Mouse (Mus musculus) forebrain, postnatal 0 days (tissue): ENCODE results near the gene Prdm16. TPM values are rescaled to one million over a fixed set of nuclear protein-coding genes. Genes with fewer than 3 reads are reported as not detected.
A peak's percentile ranks its signal among the peaks of the same experiment; 100 is the strongest.

Source experiments
- ATAC-seq: fragments of 200-750 bp; cut with Nextera tagmentation; 2 replicates; pipeline ENCODE4 v1.8.0; 2017; ENCODE audit warnings: mild to moderate bottlenecking, moderate library complexity
- DNase-seq: peaks from one replicate; pipeline ENCODE4 v3.0.0-alpha.2; 2015
- H3K27ac ChIP-seq: fragments of 300-500 bp; sonication (generic); 2 replicates; pipeline ENCODE4 v1.5.1; 2014; ENCODE audit warnings: low read depth, mild to moderate bottlenecking, antibody characterized with exemption, low read length, moderate library complexity, mixed read lengths
- H3K27me3 ChIP-seq: fragments of 300-500 bp; sonication (generic); 2 replicates; pipeline ENCODE4 v1.6.1; 2014; ENCODE audit warnings: mild to moderate bottlenecking, low read length, mixed read lengths; ENCODE audit not compliant: insufficient read depth
- H3K36me3 ChIP-seq: fragments of 300-500 bp; sonication (generic); 2 replicates; pipeline ENCODE4 v1.6.1; 2014; ENCODE audit warnings: mild to moderate bottlenecking, moderate library complexity; ENCODE audit not compliant: insufficient read depth
- H3K4me1 ChIP-seq: fragments of 300-500 bp; sonication (generic); 2 replicates; pipeline ENCODE4 v1.6.1; 2014; ENCODE audit warnings: antibody characterized with exemption; ENCODE audit not compliant: insufficient read depth
- H3K4me2 ChIP-seq: fragments of 300-500 bp; sonication (generic); 2 replicates; pipeline ENCODE4 v1.6.1; 2014; ENCODE audit warnings: low read depth, mild to moderate bottlenecking, moderate library complexity
- H3K4me3 ChIP-seq: fragments of 300-500 bp; sonication (generic); 2 replicates; pipeline ENCODE4 v1.5.1; 2014; ENCODE audit warnings: low read depth, low read length, mixed read lengths
- H3K9ac ChIP-seq: fragments of 300-500 bp; sonication (generic); 2 replicates; pipeline ENCODE4 v1.6.1; 2014; ENCODE audit warnings: mild to moderate bottlenecking
- H3K9me3 ChIP-seq: fragments of 300-500 bp; sonication (generic); 2 replicates; pipeline ENCODE4 v1.6.1; 2016; ENCODE audit warnings: low read length
- CTCF ChIP-seq: sonication (generic); IDR thresholded peaks from 2 replicates; pipeline ENCODE4 v1.5.1; 2016; ENCODE audit warnings: antibody characterized with exemption, control low read depth, low read depth
- WGBS: fragments of 180-500 bp; shearing (Covaris S2); extraction: QIAGEN DNeasy Blood & Tissue Kit; methylation state at CpG from one replicate; pipeline ENCODE4 v1.1.7; 2014; 5-methylcytosine and 5-hydroxymethylcytosine counted together
- polyA plus RNA-seq: library from polyadenylated mRNA; unstranded; fragments of >200 nt; fragmentation: Nextera tagmentation; extraction: Ambion mirVana; gene quantifications from 2 replicates; pipeline ENCODE4 v1.2.1, GENCODE M21; 2015
- total RNA-seq: library from RNA; depleted of rRNA; stranded (reverse); fragments of >200 nt; gene quantifications from 2 replicates; pipeline ENCODE4 v1.2.3, GENCODE M21; 2014

Gene Prdm16
- total and polyA plus RNA-seq, 2 experiments from 2014 or later = 10.7 to 16.3 TPM

GRCm38 (mm10) chr4:154517991-154518390, 118.7 kb downstream of the Prdm16 start:
- no peak for DNase-seq
- no peak for ATAC-seq
- 82% methylated on average over 7 of the region's 7 CpGs for WGBS
- H3K4me1 ChIP-seq = no peaks in the 10 kb centered on the region
- no peak for TF ChIP-seq CTCF
- H3K4me2 ChIP-seq = no peak overlapping the region
- no peak overlapping the region for H3K9ac ChIP-seq
- no peaks in the 10 kb centered on the region for H3K36me3 ChIP-seq
- no peaks in the 10 kb centered on the region for H3K9me3 ChIP-seq
- no peak overlapping the region for H3K27ac ChIP-seq
- no peak overlapping the region for H3K4me3 ChIP-seq
- no peaks in the 10 kb centered on the region for H3K27me3 ChIP-seq

GRCm38 (mm10) chr4:154516470-154516869, 120.2 kb downstream of the Prdm16 start:
- Histone ChIP-seq H3K27me3 (no peaks in the 10 kb centered on the region), H3K9me3 (no peaks in the 10 kb centered on the region), H3K4me2 (no peak overlapping the region), H3K27ac (no peak overlapping the region), H3K9ac (no peak overlapping the region), H3K4me3 (no peak overlapping the region), H3K36me3 (no peaks in the 10 kb centered on the region), H3K4me1 (no peaks in the 10 kb centered on the region)
- no peak for TF ChIP-seq CTCF
- DNase-seq = no peak
- ATAC-seq = no peak
- WGBS = 46% methylated on average over 8 of the region's 8 CpGs

GRCm38 (mm10) chr4:154513664-154514063, 123.0 kb downstream of the Prdm16 start:
- no peak for ATAC-seq
- no peak overlapping the region for H3K4me2 ChIP-seq
- H3K9me3 ChIP-seq = no peaks in the 10 kb centered on the region
- no peak overlapping the region for H3K4me3 ChIP-seq
- no peak overlapping the region for H3K9ac ChIP-seq
- H3K27ac ChIP-seq = no peak overlapping the region
- no peaks in the 10 kb centered on the region for H3K4me1 ChIP-seq
- 27% methylated on average over 2 of the region's 2 CpGs for WGBS
- TF ChIP-seq CTCF = no peak
- DNase-seq = no peak
- no peaks in the 10 kb centered on the region for H3K36me3 ChIP-seq
- no peaks in the 10 kb centered on the region for H3K27me3 ChIP-seq

- Histone ChIP-seq H3K27ac (no peak overlapping the region), H3K27me3 (no peaks in the 10 kb centered on the region)
- WGBS = 7% methylated on average over 15 of the region's 15 CpGs
These were observed 124.1 kb downstream of the Prdm16 start for GRCm38 (mm10) chr4:154512518-154513090.

GRCm38 (mm10) chr4:154511767-154512166, 124.9 kb downstream of the Prdm16 start:
- ATAC-seq (no peak), DNase-seq (no peak)
- WGBS = 42% methylated on average over 4 of the region's 4 CpGs
- Histone ChIP-seq H3K4me3 (no peak overlapping the region), H3K4me1 (peaks cover 3% of the 10 kb centered on the region; the same call in 1 of the 2 replicates), H3K4me2 (no peak overlapping the region), H3K9me3 (no peaks in the 10 kb centered on the region), H3K9ac (no peak overlapping the region), H3K36me3 (no peaks in the 10 kb centered on the region), H3K27ac (no peak overlapping the region), H3K27me3 (no peaks in the 10 kb centered on the region)
- TF ChIP-seq CTCF = no peak

More at GRCm38 (mm10) chr4:154512518-154513090, 124.1 kb downstream of the Prdm16 start:
- ATAC-seq = no peak
- no peak for TF ChIP-seq CTCF
- DNase-seq = no peak
- H3K9me3 ChIP-seq = no peaks in the 10 kb centered on the region
- H3K4me2 ChIP-seq = no peak overlapping the region
- no peak overlapping the region for H3K4me3 ChIP-seq
- no peak overlapping the region for H3K9ac ChIP-seq
- H3K4me1 ChIP-seq = no peaks in the 10 kb centered on the region; the same call in 1 of the 2 replicates
- no peaks in the 10 kb centered on the region for H3K36me3 ChIP-seq

- DNase-seq (peak; percentile 71), ATAC-seq (peak; percentile 67)
- H3K9me3 ChIP-seq = no peaks in the 10 kb centered on the region
- no peaks in the 10 kb centered on the region; the same call in 1 of the 2 replicates for H3K27me3 ChIP-seq
- H3K4me3 ChIP-seq = 0 out of 2 replicates have a peak overlapping the region, but pooled peaks have one; percentile 11
- H3K9ac ChIP-seq = no peak overlapping the region
- peak overlapping the region; percentile 43 for H3K4me2 ChIP-seq
- no peak overlapping the region for H3K27ac ChIP-seq
- no peak for TF ChIP-seq CTCF
- WGBS = 5% methylated on average over 20 of the region's 20 CpGs
- H3K4me1 ChIP-seq = peaks cover 24% of the 10 kb centered on the region
- no peaks in the 10 kb centered on the region for H3K36me3 ChIP-seq
These were observed 129.8 kb downstream of the Prdm16 start for GRCm38 (mm10) chr4:154506774-154507435.

- Histone ChIP-seq H3K9me3 (no peaks in the 10 kb centered on the region), H3K36me3 (no peaks in the 10 kb centered on the region), H3K4me1 (peaks cover 29% of the 10 kb centered on the region), H3K4me3 (no peak overlapping the region), H3K9ac (no peak overlapping the region), H3K27ac (no peak overlapping the region), H3K27me3 (no peaks in the 10 kb centered on the region; the same call in 1 of the 2 replicates), H3K4me2 (no peak overlapping the region)
- no peak for TF ChIP-seq CTCF
- DNase-seq (no peak), ATAC-seq (no peak)
- 83% methylated on average over 5 of the region's 5 CpGs for WGBS
These were observed 131.4 kb downstream of the Prdm16 start for GRCm38 (mm10) chr4:154505313-154505712.
